Mouse (Mus musculus) heart, embryonic 16.5 days (tissue): ENCODE results near the gene Dclk2. TPM values are rescaled to one million over a fixed set of nuclear protein-coding genes. Genes with fewer than 3 reads are reported as not detected.

Source experiments
- ATAC-seq: fragments of 200-750 bp; cut with Nextera tagmentation; replicated peaks from 2 replicates; pipeline ENCODE4 v1.8.0; 2017; ENCODE audit warnings: moderate number of reproducible peaks; ENCODE audit not compliant: insufficient read depth, low FRiP score; ENCODE audit errors: extremely low read depth
- H3K27ac ChIP-seq: fragments of 300-500 bp; sonication (generic); 2 replicates; pipeline ENCODE4 v1.5.1; 2014; ENCODE audit warnings: mild to moderate bottlenecking, low read length, control low read depth, moderate library complexity
- H3K27me3 ChIP-seq: fragments of 300-500 bp; sonication (generic); 2 replicates; pipeline ENCODE4 v1.6.1; 2014; ENCODE audit warnings: low read length, mixed read lengths; ENCODE audit not compliant: control insufficient read depth, insufficient read depth
- H3K36me3 ChIP-seq: fragments of 300-500 bp; sonication (generic); 2 replicates; pipeline ENCODE4 v1.6.1; 2014; ENCODE audit not compliant: control insufficient read depth, insufficient read depth
- H3K4me1 ChIP-seq: fragments of 300-500 bp; sonication (generic); 2 replicates; pipeline ENCODE4 v1.6.1; 2014; ENCODE audit warnings: low read length, mixed read lengths; ENCODE audit not compliant: control insufficient read depth, insufficient read depth
- H3K4me2 ChIP-seq: fragments of 300-500 bp; sonication (generic); 2 replicates; pipeline ENCODE4 v1.6.1; 2014; ENCODE audit warnings: low read depth, mild to moderate bottlenecking, control low read depth, low read length
- H3K4me3 ChIP-seq: fragments of 300-500 bp; sonication (generic); 2 replicates; pipeline ENCODE4 v1.5.1; 2014; ENCODE audit warnings: mild to moderate bottlenecking, control low read depth, low read length
- H3K9ac ChIP-seq: fragments of 300-500 bp; sonication (generic); 2 replicates; pipeline ENCODE4 v1.6.1; 2014; ENCODE audit warnings: low read length, control low read depth
- H3K9me3 ChIP-seq: fragments of 300-500 bp; sonication (generic); replicated peaks from 2 replicates; pipeline ENCODE4 v1.6.1; 2016; ENCODE audit warnings: low read length; ENCODE audit not compliant: control insufficient read depth
- WGBS: fragments of 180-500 bp; shearing (Covaris S2); extraction: QIAGEN DNeasy Blood & Tissue Kit; methylation state at CpG from one replicate; pipeline ENCODE4 v1.1.7; 2014; 5-methylcytosine and 5-hydroxymethylcytosine counted together
- polyA plus RNA-seq: library from polyadenylated mRNA; unstranded; fragments of >200 nt; fragmentation: Nextera tagmentation; extraction: Ambion mirVana; gene quantifications from 2 replicates; pipeline ENCODE4 v1.2.1, GENCODE M21; 2015

Dclk2 gene
- polyA plus RNA-seq, result 3.9 and 4.5 TPM in 2 replicates

DNA sequence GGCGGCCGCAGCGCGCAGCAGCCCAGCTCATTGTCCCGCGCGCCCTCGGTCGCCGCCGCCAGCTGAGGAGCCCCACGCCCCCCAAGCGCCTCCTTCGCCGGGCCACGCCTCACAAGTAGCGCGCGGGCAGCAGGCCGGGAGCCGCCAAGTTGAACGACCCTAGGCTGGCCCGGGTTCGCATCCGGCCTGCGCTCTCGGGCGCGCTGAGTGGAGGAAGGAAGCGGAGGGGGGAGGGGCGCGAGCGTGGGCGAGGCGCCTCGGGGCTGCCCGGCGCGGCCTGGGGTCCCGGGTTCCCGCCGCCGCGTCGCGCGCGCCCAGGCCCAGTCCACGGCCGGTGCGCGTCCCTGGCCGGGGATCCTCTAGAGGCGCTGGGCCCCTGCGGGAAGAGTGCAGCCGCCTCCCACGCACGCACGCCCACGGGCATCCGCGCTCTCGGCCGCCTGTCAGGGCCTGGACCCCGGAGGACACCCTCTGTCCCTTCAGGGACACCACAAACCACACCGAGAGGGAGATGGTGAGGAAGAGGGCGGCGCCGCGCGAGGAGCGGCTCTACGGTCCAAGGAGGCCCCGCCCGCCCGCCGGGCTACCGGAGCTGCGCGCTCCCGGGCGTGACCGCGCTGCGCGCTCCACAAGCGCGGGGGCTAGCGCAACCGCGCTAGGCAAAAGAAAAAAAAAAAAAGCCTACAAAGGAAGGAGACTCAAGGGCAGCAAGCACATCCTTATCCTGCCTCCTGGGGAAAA is at the start of gene Dclk2:
Dclk2 (minus strand) TSS at position 510 of the 741 bp plus-strand sequence.
- no peaks in the 10 kb centered on the region for H3K9me3 ChIP-seq
- peak within 1 kb of the TSS; percentile 71 for H3K27ac ChIP-seq
- peaks cover 7% of the 10 kb centered on the region for H3K4me1 ChIP-seq
- H3K36me3 ChIP-seq, result no peaks in the 10 kb centered on the region
- H3K4me3 ChIP-seq, result peak within 1 kb of the TSS; percentile 75
- H3K9ac ChIP-seq, result peak within 1 kb of the TSS; percentile 75
- WGBS, result under 1% methylated on average over 91 of the region's 91 CpGs
- peak within 1 kb of the TSS; percentile 97 for H3K4me2 ChIP-seq
- ATAC-seq, result peak; percentile 85
- peaks cover 4% of the 10 kb centered on the region for H3K27me3 ChIP-seq

GRCm38 (mm10) chr3:86962665-86963435 is 42.2 kb upstream of the Dclk2 start:
- H3K9ac ChIP-seq, result no peak overlapping the region
- H3K4me1 ChIP-seq, result no peaks in the 10 kb centered on the region
- no peak overlapping the region for H3K4me3 ChIP-seq
- ATAC-seq, result no peak
- H3K4me2 ChIP-seq, result no peak overlapping the region
- H3K36me3 ChIP-seq, result no peaks in the 10 kb centered on the region
- 82% methylated on average over 17 of the region's 17 CpGs for WGBS
- no peaks in the 10 kb centered on the region for H3K9me3 ChIP-seq
- no peak overlapping the region for H3K27ac ChIP-seq
- no peaks in the 10 kb centered on the region for H3K27me3 ChIP-seq

- H3K27me3 ChIP-seq, result no peaks in the 10 kb centered on the region
- no peak overlapping the region for H3K9ac ChIP-seq
- no peak for ATAC-seq
- H3K4me1 ChIP-seq, result no peaks in the 10 kb centered on the region
- H3K27ac ChIP-seq, result no peak overlapping the region
- H3K4me3 ChIP-seq, result no peak overlapping the region
- H3K4me2 ChIP-seq, result no peak overlapping the region
- H3K36me3 ChIP-seq, result no peaks in the 10 kb centered on the region
- WGBS, result 74% methylated on average over 2 of the region's 2 CpGs
- H3K9me3 ChIP-seq, result no peaks in the 10 kb centered on the region
These were observed 40.7 kb upstream of the Dclk2 start for GRCm38 (mm10) chr3:86961395-86961669.

- H3K27me3 ChIP-seq, result no peaks in the 10 kb centered on the region
- H3K9ac ChIP-seq, result no peak overlapping the region
- 0 out of 2 replicates have a peak overlapping the region, but pooled peaks have one; percentile 7 for H3K27ac ChIP-seq
- no peaks in the 10 kb centered on the region for H3K9me3 ChIP-seq
- no peak overlapping the region for H3K4me3 ChIP-seq
- ATAC-seq, result peak; percentile 41; the same call in 1 of the 2 replicates
- H3K36me3 ChIP-seq, result no peaks in the 10 kb centered on the region
- no peak overlapping the region for H3K4me2 ChIP-seq
- WGBS, result 81% methylated on average over 17 of the region's 17 CpGs
- no peaks in the 10 kb centered on the region for H3K4me1 ChIP-seq
These were observed 40.2 kb upstream of the Dclk2 start for GRCm38 (mm10) chr3:86960656-86961394.

DNA sequence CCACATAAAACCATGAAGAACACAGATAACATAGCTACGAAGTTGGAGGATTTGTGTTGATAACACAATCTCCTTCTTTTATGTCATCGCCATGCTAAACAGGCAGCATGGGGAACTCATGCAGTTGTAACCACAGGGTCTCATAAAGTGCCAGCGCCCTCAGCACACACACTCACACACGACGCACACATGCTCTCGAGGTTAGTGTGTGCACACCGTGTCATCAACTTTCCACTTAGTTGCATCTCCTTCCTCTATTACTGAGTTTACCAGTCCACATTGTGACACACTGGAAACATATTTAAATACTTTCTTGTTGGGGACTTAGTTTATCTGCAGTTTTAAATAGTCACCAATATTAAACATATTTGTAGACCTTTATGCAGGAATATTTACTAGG is 38.4 kb upstream of the Dclk2 start:
- WGBS, result 71% methylated on average over 7 of the region's 7 CpGs
- Histone ChIP-seq H3K27me3 (no peaks in the 10 kb centered on the region), H3K36me3 (no peaks in the 10 kb centered on the region), H3K4me2 (no peak overlapping the region), H3K27ac (no peak overlapping the region), H3K9me3 (no peaks in the 10 kb centered on the region), H3K9ac (no peak overlapping the region), H3K4me3 (no peak overlapping the region), H3K4me1 (no peaks in the 10 kb centered on the region)
- no peak for ATAC-seq

DNA sequence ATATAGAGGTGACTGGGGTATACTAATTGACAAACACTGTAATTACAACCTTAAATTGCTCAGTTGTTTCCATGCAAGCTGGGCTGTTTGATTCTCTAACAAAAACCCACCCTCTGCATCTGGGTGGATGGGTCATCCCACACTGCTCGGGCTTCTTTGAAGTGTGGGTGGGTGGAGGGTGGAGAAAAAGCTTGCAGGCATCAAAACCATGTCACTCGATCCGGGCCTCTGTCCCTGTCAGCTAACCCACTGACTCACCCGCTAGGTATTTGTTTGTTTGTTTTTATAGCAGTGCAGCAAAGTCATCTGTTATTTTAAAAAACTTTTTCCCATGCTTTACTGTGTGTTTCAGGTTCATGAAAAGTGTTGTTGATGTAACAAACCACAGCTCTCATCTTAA is 34.7 kb upstream of the Dclk2 start:
- H3K4me1 ChIP-seq, result no peaks in the 10 kb centered on the region
- WGBS, result 23% methylated on average over 4 of the region's 4 CpGs
- H3K9me3 ChIP-seq, result peaks cover 5% of the 10 kb centered on the region
- no peaks in the 10 kb centered on the region for H3K36me3 ChIP-seq
- no peak overlapping the region for H3K4me3 ChIP-seq
- no peaks in the 10 kb centered on the region for H3K27me3 ChIP-seq
- H3K4me2 ChIP-seq, result no peak overlapping the region
- H3K27ac ChIP-seq, result no peak overlapping the region
- H3K9ac ChIP-seq, result no peak overlapping the region
- ATAC-seq, result no peak

DNA sequence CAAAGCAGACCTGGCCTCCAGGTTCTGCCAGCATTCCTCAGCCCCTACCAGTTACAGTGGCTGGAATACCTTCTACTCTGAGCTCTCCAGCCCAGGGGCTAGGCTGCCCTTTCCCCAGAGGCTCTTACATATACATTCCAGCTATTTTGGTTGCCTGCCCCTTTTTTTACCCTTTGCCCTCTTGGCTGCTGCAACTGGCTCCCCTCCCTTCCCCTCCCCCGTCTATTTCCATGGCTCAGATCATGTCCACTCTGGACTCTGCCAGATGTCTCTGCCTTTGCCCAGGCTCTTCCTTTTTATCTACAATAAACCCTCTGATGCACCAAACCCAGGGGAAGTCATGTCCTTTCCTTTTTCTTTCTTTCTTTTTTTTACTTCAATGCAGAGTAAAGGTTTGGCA is 33.9 kb upstream of the Dclk2 start:
- 50% methylated on average over 1 of the region's 1 CpGs for WGBS
- Histone ChIP-seq H3K9ac (no peak overlapping the region), H3K9me3 (peaks cover 5% of the 10 kb centered on the region), H3K27ac (no peak overlapping the region), H3K4me1 (no peaks in the 10 kb centered on the region), H3K36me3 (no peaks in the 10 kb centered on the region), H3K4me3 (no peak overlapping the region), H3K4me2 (no peak overlapping the region), H3K27me3 (no peaks in the 10 kb centered on the region)
- ATAC-seq, result no peak

- ATAC-seq, result no peak
- no peaks in the 10 kb centered on the region for H3K27me3 ChIP-seq
- no peak overlapping the region for H3K9ac ChIP-seq
- peaks cover 5% of the 10 kb centered on the region for H3K9me3 ChIP-seq
- H3K4me3 ChIP-seq, result no peak overlapping the region
- H3K4me2 ChIP-seq, result no peak overlapping the region
- 88% methylated on average over 4 of the region's 4 CpGs for WGBS
- H3K27ac ChIP-seq, result no peak overlapping the region
- no peaks in the 10 kb centered on the region for H3K4me1 ChIP-seq
- no peaks in the 10 kb centered on the region for H3K36me3 ChIP-seq
These were observed 33.2 kb upstream of the Dclk2 start for GRCm38 (mm10) chr3:86953819-86954218.

DNA sequence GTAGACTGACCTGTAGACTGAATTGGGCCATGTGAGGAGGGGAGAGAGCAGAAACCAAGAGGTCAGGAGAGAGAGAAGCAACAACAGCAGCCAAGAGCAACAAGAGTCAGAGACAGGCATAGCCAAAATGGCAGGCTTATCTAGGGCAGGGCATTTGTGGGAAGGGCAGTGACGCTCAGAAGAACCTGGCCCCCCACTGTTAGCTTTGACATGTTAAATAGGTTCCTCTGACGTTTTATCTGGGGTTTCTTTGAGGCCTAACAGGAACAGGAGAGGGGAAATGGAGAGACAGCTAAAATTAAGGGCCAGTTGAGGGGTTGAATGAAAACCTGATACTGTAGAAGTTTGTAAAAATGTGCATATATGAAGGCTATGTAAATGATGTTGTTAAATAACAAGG is 30.0 kb upstream of the Dclk2 start:
- Histone ChIP-seq H3K27ac (no peak overlapping the region), H3K4me3 (no peak overlapping the region), H3K27me3 (no peaks in the 10 kb centered on the region), H3K9me3 (peaks cover 5% of the 10 kb centered on the region), H3K9ac (no peak overlapping the region), H3K4me1 (no peaks in the 10 kb centered on the region), H3K36me3 (no peaks in the 10 kb centered on the region), H3K4me2 (no peak overlapping the region)
- 32% methylated on average over 2 of the region's 2 CpGs for WGBS
- ATAC-seq, result no peak
